Mouse (Mus musculus) heart, adult 2 months (tissue): Measurements from ENCODE around the gene 6430628N08Rik.

Experiments used
- CTCF ChIP-seq: fragments of 200-600 bp; IDR thresholded peaks from 2 replicates; pipeline ENCODE4 v1.8.1; 2022; ENCODE audit warnings: antibody characterized with exemption, mild to moderate bottlenecking, moderate library complexity
- EP300 ChIP-seq: fragments of 200-500 bp; IDR thresholded peaks from 2 replicates; pipeline ENCODE4 v1.6.1; 2011; ENCODE audit warnings: low read depth, low read length, control low read depth; ENCODE audit not compliant: insufficient read depth
- POLR2A ChIP-seq: fragments of 200-500 bp; IDR thresholded peaks from 2 replicates; pipeline ENCODE4 v1.6.1; 2011; ENCODE audit warnings: mild to moderate bottlenecking, low read depth, low read length, control low read depth; ENCODE audit not compliant: insufficient read depth

DNA sequence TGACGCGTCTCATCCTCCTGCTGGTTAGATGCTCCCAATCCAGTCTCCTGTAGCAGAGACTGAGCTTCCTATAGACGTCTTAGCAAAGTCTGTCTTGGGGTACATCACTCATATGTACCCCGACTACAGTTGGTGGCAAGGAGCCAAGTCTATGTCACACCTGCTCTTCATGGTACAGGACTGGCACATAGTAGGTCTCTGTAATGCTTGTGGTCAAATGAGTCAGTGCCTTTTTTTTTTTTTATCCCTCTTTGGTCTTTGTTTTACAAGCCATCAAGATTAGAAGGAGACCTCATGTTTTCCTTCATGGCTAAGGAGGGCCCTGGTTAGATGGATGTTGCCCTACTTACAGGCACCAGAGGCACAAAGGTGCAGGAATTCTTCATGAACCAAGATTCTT lies 49.6 kb upstream of the 6430628N08Rik start:
- no peak for TF ChIP-seq POLR2A
- no peak for TF ChIP-seq EP300
- no peak for TF ChIP-seq CTCF
